Mouse (Mus musculus) mouse embryonic stem cell (cell line): Measurements from ENCODE around the gene Med10.

ENCODE experiments used
- in situ Hi-C, 2 experiments: fragments of 300-500 bp; cut with MboI; formaldehyde crosslinking; loops; 1 replicate in 1 of 2; 3 replicates in 1 of 2; pipeline ENCODE4 v1.14.3; 2019 to 2020; ENCODE audit warnings: low sequenced_read_pairs in 2 of 2, low pct_unique_long_range_greater_than_20kb in 1 of 2, mixed read lengths in 1 of 2; ENCODE audit not compliant: unreplicated experiment in 1 of 2

Med10 gene

GRCm38 (mm10) chr13:69823920-69824637 is 21.9 kb downstream of the Med10 start:
- in situ Hi-C loops, result no loop called here

DNA sequence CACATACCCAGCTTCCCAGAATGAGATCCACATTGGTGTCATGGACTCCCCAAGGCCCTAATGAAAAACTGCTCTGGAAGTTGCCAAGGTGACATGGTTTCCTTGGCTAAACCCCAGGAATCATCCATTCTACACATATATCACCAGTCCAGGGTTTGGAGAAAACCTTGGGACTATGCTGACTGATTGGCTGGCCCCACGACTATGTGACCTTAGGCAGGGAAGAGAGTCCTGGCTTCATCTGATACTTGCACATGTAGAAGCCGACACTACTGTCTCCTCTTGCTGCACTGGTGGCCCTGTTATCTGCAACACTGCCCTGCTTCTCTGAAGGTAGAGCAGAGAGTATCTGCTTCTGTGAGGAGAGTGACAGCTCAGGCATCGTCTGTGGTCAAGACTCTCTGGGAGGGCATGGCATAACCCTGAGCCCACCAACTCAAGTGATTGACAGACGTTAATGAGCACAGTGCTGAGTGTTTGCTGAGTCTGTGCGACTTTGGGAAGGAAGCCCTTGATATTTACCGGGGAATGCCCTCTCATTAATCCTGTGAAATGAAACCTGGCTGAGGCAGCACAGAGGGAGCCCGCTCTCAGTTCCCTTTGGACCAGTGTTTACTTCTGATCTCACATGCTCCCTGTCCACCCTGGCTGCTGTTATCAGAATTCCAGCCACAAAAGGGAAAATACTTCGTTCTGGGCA is 23.4 kb downstream of the Med10 start:
- in situ Hi-C loops, result no loop called here

- in situ Hi-C loops, result no loop called here
Observed at GRCm38 (mm10) chr13:69830606-69831005, 28.4 kb downstream of the Med10 start.

- in situ Hi-C loops, result no loop called here
Observed at GRCm38 (mm10) chr13:69832578-69832977, 30.4 kb downstream of the Med10 start.

- in situ Hi-C loops, result no loop called here
Observed at GRCm38 (mm10) chr13:69833416-69833815, 31.2 kb downstream of the Med10 start.

DNA sequence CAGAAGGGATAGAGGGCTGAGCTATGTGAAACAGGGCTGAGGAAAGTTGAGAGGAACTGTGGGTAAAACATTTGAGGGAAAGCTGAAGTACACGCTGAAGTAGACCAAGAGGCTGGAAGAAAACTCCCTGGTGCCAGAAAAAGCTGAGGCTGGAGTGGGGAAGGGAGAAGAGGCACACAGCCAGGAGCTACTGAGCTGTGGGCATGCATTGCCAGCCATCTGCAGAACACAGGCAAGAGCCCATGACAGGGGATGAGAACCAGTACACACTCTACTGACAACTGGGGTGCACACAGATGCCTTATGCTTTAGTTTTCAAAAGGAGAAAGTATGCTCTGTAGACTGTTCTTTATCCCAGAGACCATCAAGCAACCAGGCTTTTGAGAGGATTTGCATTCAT is 43.4 kb downstream of the Med10 start:
- in situ Hi-C loops, result no loop called here

GRCm38 (mm10) chr13:69849579-69849978 is 47.4 kb downstream of the Med10 start:
- in situ Hi-C loops, result no loop called here

GRCm38 (mm10) chr13:69852313-69852712 is 50.1 kb downstream of the Med10 start:
- in situ Hi-C loops, result no loop called here

DNA sequence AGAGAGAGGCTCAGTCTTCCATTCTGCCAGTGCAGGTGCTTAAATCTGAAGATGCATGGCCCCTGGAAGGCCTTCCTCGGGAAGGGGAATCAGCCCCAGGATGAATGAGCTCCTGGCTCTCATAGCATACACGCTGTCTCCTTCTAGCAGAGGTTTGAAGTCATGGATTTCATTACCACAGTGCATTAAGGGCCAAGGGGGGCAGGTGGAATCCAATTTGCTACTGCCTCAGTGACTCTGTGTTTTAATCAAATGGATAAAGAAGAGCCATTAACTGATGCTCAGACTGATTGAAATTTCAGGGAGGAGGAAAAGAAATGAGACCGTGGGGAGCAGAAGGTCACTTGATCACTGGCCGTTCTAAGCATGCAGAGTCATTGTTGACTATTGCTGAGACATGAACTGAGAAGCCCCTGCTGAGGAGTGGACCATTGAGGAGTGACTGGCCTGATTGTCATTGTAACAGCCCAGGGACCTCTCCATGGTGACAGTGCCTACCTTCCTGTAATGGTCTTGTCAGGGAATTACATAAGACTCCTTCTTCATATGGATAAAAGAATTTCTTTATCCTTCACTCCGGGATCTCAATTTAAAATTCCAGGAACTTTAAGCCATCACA is 51.3 kb downstream of the Med10 start:
- in situ Hi-C loops, result no loop called here

- in situ Hi-C loops, result no loop called here
Observed at GRCm38 (mm10) chr13:69855941-69856340, 53.7 kb downstream of the Med10 start.

GRCm38 (mm10) chr13:69862276-69862675 is 60.1 kb downstream of the Med10 start:
- in situ Hi-C loops, result no loop called here

GRCm38 (mm10) chr13:69864911-69865310 is 62.7 kb downstream of the Med10 start:
- in situ Hi-C loops, result no loop called here
